In the genomic region with DNA sequence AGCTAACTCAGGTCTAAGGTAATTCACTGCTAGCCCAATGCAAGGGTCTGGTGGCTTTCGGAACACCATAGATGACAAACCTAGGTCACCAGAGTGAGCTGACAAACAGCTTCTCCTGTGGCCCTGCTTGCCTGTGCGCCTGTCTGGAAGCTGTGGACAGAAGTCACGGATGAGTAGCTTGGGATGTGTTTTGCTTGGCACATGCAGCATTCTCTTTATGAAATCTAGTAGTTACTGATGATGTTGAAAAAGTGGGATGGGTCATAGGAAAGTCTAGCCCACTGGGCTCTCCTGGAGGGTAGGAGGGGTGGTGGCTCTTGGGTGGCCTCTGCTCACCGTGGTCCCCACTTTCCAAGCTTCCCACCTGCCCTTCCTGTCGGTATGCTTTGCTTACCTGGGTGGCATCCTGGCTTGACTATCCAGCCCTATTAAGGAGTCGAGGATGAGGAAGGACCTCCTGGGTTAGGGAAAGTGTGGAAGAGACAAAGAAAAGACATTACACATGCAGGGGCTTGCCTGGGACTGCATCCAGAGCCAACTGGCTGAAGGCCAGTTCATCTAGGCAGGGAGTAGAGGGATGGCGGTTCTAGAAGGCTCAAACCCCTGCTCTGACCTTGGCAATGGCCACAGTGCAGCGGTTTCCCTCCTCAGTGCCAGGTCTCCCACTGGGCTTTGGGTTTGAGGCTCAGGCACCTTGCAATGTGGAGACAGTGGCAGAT, we compare ENCODE assay signal across 10 mouse cellular contexts. TPM values are rescaled to one million over a fixed set of nuclear protein-coding genes. Genes with fewer than 3 reads are reported as not detected.
DNase-seq lines count a peak whose midpoint lies in the region; ATAC-seq lines count a peak whose summit lies in the region.
"Had no signal": no experiment of that assay in that cellular context is flagged by ENCODE, and none has a peak within 500 bp of the region (broad histone marks: within the 10 kb centered on the region; RNA-seq: fewer than 3 reads in every experiment).

No protein-coding gene starts in this region.

- H3K36me3 ChIP-seq in embryonic facial prominence, embryonic 12.5 days: peaks cover 39% of the 10 kb centered on the region
- peaks cover 41% of the 10 kb centered on the region for H3K36me3 ChIP-seq in embryonic facial prominence, embryonic 10.5 days (replicated peaks)
- H3K36me3 ChIP-seq in intestine, embryonic 14.5 days (ENCODE audit: control insufficient read depth, insufficient read depth, low read length): peaks cover 50% of the 10 kb centered on the region

- H3K4me3 ChIP-seq in embryonic facial prominence, embryonic 12.5 days: no peak overlapping the region
- no peak overlapping the region for H3K4me3 ChIP-seq in embryonic facial prominence, embryonic 10.5 days
- no peak overlapping the region for H3K4me3 ChIP-seq in intestine, embryonic 14.5 days (ENCODE audit: low read depth, low read length)

- H3K27me3 ChIP-seq in embryonic facial prominence, embryonic 12.5 days: no peaks in the 10 kb centered on the region
- H3K27me3 ChIP-seq in embryonic facial prominence, embryonic 10.5 days (replicated peaks; ENCODE audit: low read depth, poor library complexity, severe bottlenecking): no peaks in the 10 kb centered on the region
- H3K27me3 ChIP-seq in intestine, embryonic 14.5 days (replicated peaks; ENCODE audit: control insufficient read depth, insufficient read depth, low read length): no peaks in the 10 kb centered on the region

- ATAC-seq in embryonic facial prominence, embryonic 12.5 days (ENCODE audit: insufficient number of reproducible peaks, insufficient read depth, low FRiP score, low TSS enrichment): no peak
- ATAC-seq in intestine, embryonic 14.5 days (replicated peaks; ENCODE audit: low FRiP score, low TSS enrichment, low read depth): no peak

- no peak overlapping the region for H3K9ac ChIP-seq in embryonic facial prominence, embryonic 12.5 days
- no peak overlapping the region for H3K9ac ChIP-seq in intestine, embryonic 14.5 days (ENCODE audit: low read length)

- no peak for DNase-seq in embryonic facial prominence, embryonic 10.5 days (ENCODE audit: low spot score)
- peak; percentile 60 for DNase-seq in lung, postnatal 10 days
- no peak for DNase-seq in lung, postnatal 25 days (ENCODE audit: low spot score)
- no peak for DNase-seq in intestine, embryonic 14.5 days (ENCODE audit: low spot score)
- peak; percentile 62 to 86 for DNase-seq in lung, postnatal 4 days
- no peak for DNase-seq in T-cell, adult 2 months (ENCODE audit: low spot score)
- DNase-seq in layer of hippocampus, adult 8-10 months (ENCODE audit: low spot score in 2 of 2): no peak

- H3K27ac ChIP-seq in embryonic facial prominence, embryonic 12.5 days: peak overlapping the region; percentile 66
- H3K27ac ChIP-seq in embryonic facial prominence, embryonic 10.5 days (replicated peaks): no peak overlapping the region
- H3K27ac ChIP-seq in intestine, embryonic 14.5 days (ENCODE audit: low read depth): peak overlapping the region; percentile 80

- 80% methylated on average over 8 of the region's 8 CpGs for WGBS in embryonic facial prominence, embryonic 12.5 days
- 85% methylated on average over 8 of the region's 8 CpGs for WGBS in embryonic facial prominence, embryonic 10.5 days
- 68% methylated on average over 8 of the region's 8 CpGs for WGBS in intestine, embryonic 14.5 days

- H3K4me1 ChIP-seq in embryonic facial prominence, embryonic 12.5 days: peaks cover 29% of the 10 kb centered on the region
- H3K4me1 ChIP-seq in embryonic facial prominence, embryonic 10.5 days: peaks cover 35% of the 10 kb centered on the region
- peaks cover 23% of the 10 kb centered on the region for H3K4me1 ChIP-seq in intestine, embryonic 14.5 days (replicated peaks; ENCODE audit: control insufficient read depth, insufficient read depth, low read length)

- no peaks in the 10 kb centered on the region for H3K9me3 ChIP-seq in embryonic facial prominence, embryonic 12.5 days
- no peaks in the 10 kb centered on the region for H3K9me3 ChIP-seq in embryonic facial prominence, embryonic 10.5 days
- no peaks in the 10 kb centered on the region for H3K9me3 ChIP-seq in intestine, embryonic 14.5 days (ENCODE audit: control insufficient read depth, low read length)

- H3K4me2 ChIP-seq in embryonic facial prominence, embryonic 12.5 days (replicated peaks): no peak overlapping the region
- no peak overlapping the region for H3K4me2 ChIP-seq in intestine, embryonic 14.5 days (ENCODE audit: low read length)

RNA-seq across cellular contexts. Expression of a gene that starts 12.5 kb away (rescaled TPM):
- polyA plus RNA-seq in embryonic facial prominence, embryonic 12.5 days (2016; fragmentation: Nextera tagmentation; extraction: Ambion mirVana): 19.3 and 21.8 TPM in 2 replicates
- 4.3 and 5.3 TPM in 2 replicates for polyA plus RNA-seq in embryonic facial prominence, embryonic 10.5 days (2016; fragmentation: Nextera tagmentation; extraction: Ambion mirVana)
- 18.5 and 21.2 TPM in 2 replicates for polyA plus RNA-seq in intestine, embryonic 14.5 days (2014; fragmentation: Nextera tagmentation; extraction: Ambion mirVana)
- 10 to 100 TPM in 1 of 4 experiments, 1 to 10 TPM in 3; 4.1 to 10.9 (median 7.8) TPM for total RNA-seq in layer of hippocampus, adult 8-10 months (2022)

RNA-seq across cellular contexts. Expression of a gene that starts 54.4 kb away (rescaled TPM):
- 0.06 TPM in 1 of 2 replicates, not detected in the other for polyA plus RNA-seq in embryonic facial prominence, embryonic 12.5 days (2016; fragmentation: Nextera tagmentation; extraction: Ambion mirVana)
- not detected in 2 replicates for polyA plus RNA-seq in embryonic facial prominence, embryonic 10.5 days (2016; fragmentation: Nextera tagmentation; extraction: Ambion mirVana)
- polyA plus RNA-seq in intestine, embryonic 14.5 days (2014; fragmentation: Nextera tagmentation; extraction: Ambion mirVana): 44.5 and 50.0 TPM in 2 replicates
- not detected for total RNA-seq in layer of hippocampus, adult 8-10 months (2022)
- total RNA-seq: left cerebral cortex, postnatal 25 days had no signal
- polyA plus RNA-seq: heart, postnatal 0 days had no signal

Comparison
In these comparisons a context has a peak if more than half of its experiments do, and no peak if none do; other contexts are left out.
1. DNase-seq: peak in lung, postnatal 10 days (single experiment) and lung, postnatal 4 days (2 of 2); none in embryonic facial prominence, embryonic 10.5 days (single experiment), lung, postnatal 25 days (single experiment), intestine, embryonic 14.5 days (single experiment), T-cell, adult 2 months (single experiment) and layer of hippocampus, adult 8-10 months (0 of 2).
2. RNA of a gene that starts 54.4 kb away (polyA plus RNA-seq): 44.5 to 50.0 TPM in intestine, embryonic 14.5 days; 0.06 TPM in embryonic facial prominence, embryonic 12.5 days and not detected in embryonic facial prominence, embryonic 10.5 days; every median in the first group is over 10 times any median in the second.